Mouse (Mus musculus) layer of hippocampus, adult 11-12 months (tissue): ENCODE measurements at regions not wholly inside any gene's neighbourhood (a gene's known extent, or its start where the extent isn't known, plus 50 kb on each side); places are given as distances from the start of the nearest gene placed in this dataset.
A peak's percentile ranks its signal among the peaks of the same experiment; 100 is the strongest.

Experiments used
- DNase-seq: peaks from one replicate; pipeline ENCODE4 v3.0.0; 2022; ENCODE audit warnings: low spot score

DNA sequence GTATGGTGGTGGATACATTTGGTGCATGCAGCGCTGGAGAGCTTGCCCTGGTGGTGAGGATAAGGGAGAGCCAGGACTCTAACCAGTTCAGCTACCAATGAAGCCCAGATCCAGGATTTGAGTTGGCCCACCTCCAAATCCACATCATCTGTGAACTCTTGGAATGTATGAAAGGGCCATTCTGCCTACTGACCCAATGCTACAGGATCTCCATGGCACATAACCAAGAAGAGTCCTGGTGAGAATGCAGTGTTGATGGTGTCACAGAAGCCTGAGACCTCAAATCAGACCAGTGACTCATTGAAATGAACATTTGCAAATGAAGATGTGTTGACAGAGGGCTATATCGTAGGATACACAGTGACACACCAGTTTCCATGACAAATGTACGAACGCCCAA lies 121.0 kb upstream of the Slitrk5 start:
- DNase-seq, result no peak

DNA sequence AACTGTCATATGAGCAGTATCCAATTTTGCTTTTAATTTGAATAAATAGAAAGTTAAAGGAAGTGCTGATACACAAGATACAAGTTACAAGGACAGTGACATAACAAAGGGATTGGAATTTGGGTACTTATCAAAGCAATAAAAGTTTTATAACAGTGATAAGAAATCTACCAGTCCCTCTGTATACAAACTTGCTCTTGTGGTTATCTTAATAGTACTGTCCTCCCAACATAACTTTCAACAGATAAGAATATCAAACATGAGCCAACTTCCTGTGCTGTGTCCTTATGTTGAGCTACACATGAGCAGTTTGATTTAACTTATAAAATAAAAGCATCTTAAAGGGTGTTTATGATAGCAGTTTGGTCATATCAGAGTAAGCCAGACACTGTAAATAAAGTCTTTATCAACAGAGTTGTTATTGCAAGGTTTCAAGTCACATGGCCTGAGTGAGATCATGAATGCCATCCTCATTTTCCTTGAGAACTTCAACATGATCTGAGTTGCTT lies 105.5 kb upstream of the Slitrk5 start:
- DNase-seq, result no peak

DNA sequence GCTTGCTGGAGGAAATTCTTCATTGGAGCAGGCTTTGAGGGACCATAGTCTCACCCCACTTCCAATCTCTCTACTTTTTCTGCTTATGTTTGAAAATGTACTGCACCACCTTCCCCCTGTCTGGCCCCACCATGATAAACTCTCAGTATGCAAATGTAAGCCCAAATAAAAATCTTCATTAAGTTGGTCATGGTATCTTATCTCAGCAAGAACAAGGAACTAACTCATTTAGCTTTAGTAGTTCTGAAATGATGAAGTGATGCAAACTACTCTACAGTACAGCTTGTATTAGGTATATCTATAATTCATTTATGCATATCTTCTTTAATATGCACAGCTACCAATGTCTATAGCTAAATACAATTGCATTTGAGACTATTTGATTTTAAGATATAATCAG lies 97.4 kb upstream of the Slitrk5 start:
- DNase-seq, result no peak

DNA sequence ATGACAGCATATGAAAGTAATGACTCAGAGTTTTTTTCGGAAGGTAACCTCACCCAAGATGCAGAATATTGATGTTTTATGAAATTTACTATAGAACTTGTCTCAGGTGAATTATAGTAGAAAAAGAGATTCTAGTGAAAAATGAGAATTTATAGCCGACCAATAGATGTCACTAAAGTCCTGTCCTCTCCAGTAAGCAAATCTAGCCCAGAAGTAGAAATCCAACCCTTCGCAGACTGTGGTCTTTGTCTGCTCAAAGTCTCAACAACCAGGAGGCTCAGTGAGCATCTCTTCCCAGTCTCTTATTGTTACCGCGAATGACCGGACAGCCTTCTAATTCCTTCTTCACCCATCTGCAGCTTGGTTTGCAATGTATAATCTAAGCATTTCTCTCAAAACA lies 91.8 kb upstream of the Slitrk5 start:
- DNase-seq, result peak; percentile 11

DNA sequence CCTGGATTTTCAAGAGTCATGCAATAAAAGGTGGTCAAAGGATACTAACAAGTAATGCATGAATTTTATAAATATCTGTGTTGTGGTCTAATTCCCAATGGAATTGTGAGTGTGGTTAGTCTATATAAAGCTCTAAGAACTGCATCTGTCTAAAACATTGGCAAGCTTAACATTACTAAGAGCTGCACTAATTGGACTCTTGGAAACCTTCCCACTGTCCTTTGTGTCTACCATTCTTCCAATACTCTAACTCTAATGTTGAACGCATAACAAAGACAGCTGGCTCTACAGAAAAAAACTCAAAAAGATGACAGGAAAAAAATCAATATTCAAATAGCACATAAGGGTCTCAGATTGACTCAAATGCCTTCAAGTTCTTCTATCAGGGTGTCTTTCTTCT lies 58.1 kb upstream of the Slitrk5 start:
- no peak for DNase-seq

DNA sequence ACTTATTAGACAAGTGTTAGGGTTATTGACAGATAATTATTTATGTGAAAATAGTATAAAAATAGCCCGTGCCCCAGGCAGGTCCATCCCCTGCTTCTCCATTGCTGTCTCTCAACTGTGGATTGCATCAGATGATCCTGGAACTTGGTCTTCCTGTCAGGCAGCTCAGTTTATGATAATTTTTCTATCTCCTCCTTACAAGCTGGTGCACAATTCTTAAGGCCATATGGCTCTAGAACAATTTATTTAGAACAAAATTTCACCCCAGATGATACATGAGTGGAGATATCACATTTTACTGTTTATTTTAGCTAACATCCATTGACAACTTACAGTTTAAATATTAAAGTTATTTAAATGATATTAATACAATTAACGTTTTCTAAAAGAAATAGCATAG lies 54.1 kb upstream of the Slitrk5 start:
- DNase-seq, result peak; percentile 26
